29 mouse cellular contexts compared by ENCODE assay signal in the genomic region with DNA sequence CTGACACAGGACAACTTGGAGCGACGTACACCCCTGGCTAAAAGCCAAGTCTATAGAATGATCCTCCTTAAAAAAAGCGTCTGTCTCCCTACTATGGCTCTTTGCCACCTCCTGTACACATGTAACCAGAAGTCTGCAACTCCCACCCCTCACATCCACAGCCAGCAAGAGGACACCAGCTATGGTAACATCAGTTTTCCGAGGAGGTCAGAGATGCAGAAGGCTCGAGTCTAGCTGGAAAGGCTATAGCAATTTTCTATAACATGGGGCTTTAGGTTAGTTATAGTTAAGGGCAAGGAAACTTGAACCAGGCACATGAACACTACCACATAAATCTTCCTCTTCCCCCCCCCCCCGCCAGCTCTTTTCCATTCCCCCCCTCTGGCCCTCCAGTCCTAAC.
"Had no signal": no experiment of that assay in that cellular context is flagged by ENCODE, and none has a peak within 500 bp of the region (broad histone marks: within the 10 kb centered on the region; RNA-seq: fewer than 3 reads in every experiment).

No protein-coding gene starts in this region.

- H3K9ac ChIP-seq: heart, embryonic 12.5 days; heart, embryonic 13.5 days; heart, embryonic 15.5 days; hindbrain, embryonic 12.5 days; hindbrain, embryonic 13.5 days; hindbrain, embryonic 14.5 days; hindbrain, embryonic 15.5 days; intestine, embryonic 15.5 days; kidney, embryonic 15.5 days had no signal

- H3K27ac ChIP-seq: heart, embryonic 10.5 days; heart, embryonic 13.5 days; heart, embryonic 15.5 days; hindbrain, embryonic 10.5 days; hindbrain, embryonic 12.5 days; hindbrain, embryonic 13.5 days; hindbrain, embryonic 14.5 days; hindbrain, embryonic 15.5 days; hindbrain, postnatal 0 days; intestine, embryonic 15.5 days; kidney, embryonic 15.5 days; kidney, postnatal 0 days; layer of hippocampus, adult 2 months; left cerebral cortex, adult 2 months had no signal

- H3K4me2 ChIP-seq: heart, embryonic 11.5 days; heart, embryonic 12.5 days; heart, embryonic 13.5 days; heart, embryonic 15.5 days; hindbrain, embryonic 12.5 days; hindbrain, embryonic 13.5 days; hindbrain, embryonic 14.5 days; hindbrain, embryonic 15.5 days; intestine, embryonic 15.5 days; kidney, embryonic 15.5 days had no signal

- H3K4me1 ChIP-seq: heart, embryonic 10.5 days; heart, embryonic 12.5 days; heart, embryonic 13.5 days; heart, embryonic 15.5 days; hindbrain, embryonic 10.5 days; hindbrain, embryonic 12.5 days; hindbrain, embryonic 13.5 days; hindbrain, embryonic 15.5 days; intestine, embryonic 15.5 days; kidney, embryonic 15.5 days had no signal

- H3K27me3 ChIP-seq: hindbrain, embryonic 15.5 days; intestine, embryonic 15.5 days had no signal

- H3K4me3 ChIP-seq: heart, embryonic 10.5 days; heart, embryonic 12.5 days; heart, embryonic 13.5 days; heart, embryonic 15.5 days; hindbrain, embryonic 10.5 days; hindbrain, embryonic 12.5 days; hindbrain, embryonic 13.5 days; hindbrain, embryonic 15.5 days; intestine, embryonic 15.5 days; kidney, embryonic 15.5 days; layer of hippocampus, adult 2 months; left cerebral cortex, adult 2 months had no signal

- H3K9me3 ChIP-seq: heart, embryonic 10.5 days; heart, embryonic 12.5 days; heart, embryonic 13.5 days; heart, embryonic 15.5 days; hindbrain, embryonic 10.5 days; hindbrain, embryonic 12.5 days; hindbrain, embryonic 13.5 days; hindbrain, embryonic 15.5 days; intestine, embryonic 15.5 days; kidney, embryonic 15.5 days had no signal

- ATAC-seq: hindbrain, embryonic 16.5 days; hindbrain, postnatal 0 days; inflammation-experienced regulatory T-cells, adult 6 months; intestine, embryonic 15.5 days; intestine, embryonic 16.5 days; intestine, postnatal 0 days had no signal

- H3K36me3 ChIP-seq: heart, embryonic 10.5 days; heart, embryonic 12.5 days; heart, embryonic 13.5 days; heart, embryonic 15.5 days; hindbrain, embryonic 10.5 days; hindbrain, embryonic 12.5 days; hindbrain, embryonic 13.5 days; hindbrain, embryonic 15.5 days; intestine, embryonic 15.5 days; kidney, embryonic 15.5 days had no signal

- DNase-seq: heart, postnatal 10 days; heart, postnatal 14 days; heart, postnatal 36 days; heart, postnatal 4 days; kidney, postnatal 10 days; kidney, postnatal 14 days; kidney, postnatal 4 days; layer of hippocampus, adult 9-11 months; layer of hippocampus, postnatal 36 days had no signal
